Mouse (Mus musculus) limb, embryonic 10.5 days (tissue): ENCODE measurements at regions not wholly inside any gene's neighbourhood (a gene's known extent, or its start where the extent isn't known, plus 50 kb on each side); places are given as distances from the start of the nearest gene placed in this dataset.

Experiments
- DNase-seq: peaks from one replicate; pipeline ENCODE4 v3.0.0-alpha.2; 2017; ENCODE audit warnings: low spot score
- H3K27ac ChIP-seq: fragments of 300-500 bp; sonication (generic); 2 replicates; pipeline ENCODE4 v1.5.1; 2016; ENCODE audit warnings: mild to moderate bottlenecking
- H3K27me3 ChIP-seq: fragments of 300-500 bp; sonication (generic); 2 replicates; pipeline ENCODE4 v1.6.1; 2016; ENCODE audit warnings: low read depth, mild to moderate bottlenecking; ENCODE audit not compliant: poor library complexity, severe bottlenecking
- H3K36me3 ChIP-seq: fragments of 300-500 bp; sonication (generic); 2 replicates; pipeline ENCODE4 v1.6.1; 2016; ENCODE audit warnings: mild to moderate bottlenecking, moderate library complexity
- H3K4me1 ChIP-seq: fragments of 300-500 bp; sonication (generic); 2 replicates; pipeline ENCODE4 v1.6.1; 2016
- H3K4me3 ChIP-seq: fragments of 300-500 bp; sonication (generic); 2 replicates; pipeline ENCODE4 v1.5.1; 2016; ENCODE audit warnings: mild to moderate bottlenecking, moderate library complexity
- H3K9me3 ChIP-seq: fragments of 300-500 bp; sonication (generic); replicated peaks from 2 replicates; pipeline ENCODE4 v1.6.1; 2016; ENCODE audit warnings: mild to moderate bottlenecking
- WGBS: fragments of 180-500 bp; shearing (Covaris S2); methylation state at CpG from one replicate; pipeline ENCODE4 v1.1.7; 2016; 5-methylcytosine and 5-hydroxymethylcytosine counted together

DNA sequence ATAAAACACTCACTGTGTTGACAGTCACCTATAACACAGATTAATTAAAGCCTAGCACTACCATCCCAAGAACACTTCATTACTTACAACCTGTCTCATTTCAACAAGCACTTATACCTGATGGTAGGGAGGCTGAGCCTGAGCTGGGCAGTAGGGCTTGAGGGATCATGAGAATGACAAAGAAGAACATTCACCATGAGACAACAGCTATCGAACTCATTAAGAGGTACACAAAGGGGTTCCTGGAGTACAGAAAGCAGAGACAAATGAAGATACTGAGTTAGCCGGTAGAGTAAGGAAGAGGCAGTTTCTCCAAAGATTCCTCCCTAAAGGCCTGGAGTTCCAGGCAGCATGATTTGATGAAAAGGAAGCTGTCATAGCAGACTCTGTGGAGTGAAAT, 136.0 kb upstream of the Nampt start:
- WGBS: 94% methylated on average over 2 of the region's 2 CpGs
- H3K9me3 ChIP-seq: no peaks in the 10 kb centered on the region

DNA sequence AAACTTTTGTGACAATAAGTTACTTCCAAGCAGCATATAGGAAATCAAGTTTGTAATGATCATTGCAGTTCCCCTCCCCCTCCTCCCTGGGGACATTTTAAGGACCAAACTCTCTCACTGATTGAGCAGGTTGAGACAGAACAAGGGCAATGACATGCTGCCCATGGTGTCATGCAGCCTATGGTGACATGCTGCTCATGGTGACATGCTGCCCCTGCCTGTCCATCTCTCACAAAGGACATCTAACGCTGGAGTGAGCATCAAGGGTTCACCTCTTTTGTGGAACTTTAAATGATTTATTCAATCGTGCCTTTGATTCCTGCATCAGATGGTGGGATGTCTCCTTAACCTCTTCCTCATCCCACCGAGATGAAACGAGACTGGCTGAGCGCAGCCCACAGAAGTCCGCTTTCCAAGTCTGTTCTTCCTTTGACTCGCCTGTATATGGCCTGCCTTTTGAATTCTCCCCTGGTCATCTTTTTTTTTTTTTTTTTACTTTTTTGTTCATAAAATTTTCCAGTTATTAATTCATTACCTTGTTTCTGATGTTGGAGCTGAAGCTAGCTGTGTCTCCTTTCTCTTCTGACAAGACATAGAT, 133.5 kb upstream of the Nampt start:
- no peak overlapping the region for H3K4me3 ChIP-seq
- no peaks in the 10 kb centered on the region for H3K36me3 ChIP-seq
- no peak overlapping the region for H3K27ac ChIP-seq
- 92% methylated on average over 7 of the region's 7 CpGs for WGBS
- H3K4me1 ChIP-seq: no peaks in the 10 kb centered on the region
- no peaks in the 10 kb centered on the region for H3K9me3 ChIP-seq
- H3K27me3 ChIP-seq: no peaks in the 10 kb centered on the region
- no peak for DNase-seq

More for the DNA sequence above, 136.0 kb upstream of the Nampt start:
- no peaks in the 10 kb centered on the region for H3K36me3 ChIP-seq
- no peaks in the 10 kb centered on the region for H3K4me1 ChIP-seq
- no peak overlapping the region for H3K27ac ChIP-seq
- no peaks in the 10 kb centered on the region for H3K27me3 ChIP-seq
- no peak for DNase-seq
- H3K4me3 ChIP-seq: no peak overlapping the region

DNA sequence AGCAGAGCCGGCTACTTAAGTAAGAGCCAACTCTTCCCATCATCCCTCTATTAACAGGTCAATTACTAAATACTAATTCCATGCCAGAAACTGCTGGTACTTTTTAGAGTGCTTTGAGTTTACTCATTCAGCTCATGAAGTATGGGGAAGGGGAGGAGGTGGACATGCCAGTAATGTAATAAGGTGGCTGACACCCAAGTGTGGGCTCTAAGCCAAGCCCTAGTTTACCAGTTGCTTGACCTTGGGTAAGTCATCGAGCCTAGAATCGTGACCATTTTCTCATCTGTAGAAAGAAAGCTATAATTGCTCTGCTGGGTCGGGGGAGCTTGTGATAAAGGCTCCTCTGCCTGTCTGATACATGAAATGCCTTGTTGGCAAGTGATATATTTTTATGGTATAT, 130.0 kb upstream of the Nampt start:
- no peak overlapping the region for H3K27ac ChIP-seq
- H3K27me3 ChIP-seq: no peaks in the 10 kb centered on the region
- H3K9me3 ChIP-seq: no peaks in the 10 kb centered on the region
- no peaks in the 10 kb centered on the region for H3K4me1 ChIP-seq
- WGBS: 91% methylated on average over 4 of the region's 4 CpGs
- H3K4me3 ChIP-seq: no peak overlapping the region
- no peaks in the 10 kb centered on the region for H3K36me3 ChIP-seq
- no peak for DNase-seq

DNA sequence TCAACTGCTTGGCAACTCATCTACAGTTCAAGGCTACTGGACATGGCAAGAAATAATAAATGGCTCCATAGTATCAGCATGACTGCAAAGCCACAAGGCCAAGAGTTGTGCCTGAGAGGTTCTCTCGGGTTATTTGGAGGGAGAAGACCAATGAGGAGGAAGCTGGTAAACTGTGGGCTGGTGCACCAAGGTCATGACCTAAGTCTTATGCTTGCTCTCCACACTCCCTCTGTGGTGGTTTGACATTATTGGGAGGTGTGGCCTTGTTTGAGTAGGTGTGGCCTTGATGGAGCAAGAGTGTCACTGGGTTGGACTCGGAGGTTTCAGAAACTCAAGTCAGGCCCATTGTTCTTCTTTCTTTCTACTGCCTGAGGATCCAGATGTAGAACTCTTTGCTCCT, 129.2 kb upstream of the Nampt start:
- no peak overlapping the region for H3K4me3 ChIP-seq
- DNase-seq: no peak
- no peak overlapping the region for H3K27ac ChIP-seq
- WGBS: 89% methylated on average over 2 of the region's 2 CpGs
- H3K36me3 ChIP-seq: no peaks in the 10 kb centered on the region
- no peaks in the 10 kb centered on the region for H3K4me1 ChIP-seq
- H3K9me3 ChIP-seq: no peaks in the 10 kb centered on the region
- no peaks in the 10 kb centered on the region for H3K27me3 ChIP-seq

DNA sequence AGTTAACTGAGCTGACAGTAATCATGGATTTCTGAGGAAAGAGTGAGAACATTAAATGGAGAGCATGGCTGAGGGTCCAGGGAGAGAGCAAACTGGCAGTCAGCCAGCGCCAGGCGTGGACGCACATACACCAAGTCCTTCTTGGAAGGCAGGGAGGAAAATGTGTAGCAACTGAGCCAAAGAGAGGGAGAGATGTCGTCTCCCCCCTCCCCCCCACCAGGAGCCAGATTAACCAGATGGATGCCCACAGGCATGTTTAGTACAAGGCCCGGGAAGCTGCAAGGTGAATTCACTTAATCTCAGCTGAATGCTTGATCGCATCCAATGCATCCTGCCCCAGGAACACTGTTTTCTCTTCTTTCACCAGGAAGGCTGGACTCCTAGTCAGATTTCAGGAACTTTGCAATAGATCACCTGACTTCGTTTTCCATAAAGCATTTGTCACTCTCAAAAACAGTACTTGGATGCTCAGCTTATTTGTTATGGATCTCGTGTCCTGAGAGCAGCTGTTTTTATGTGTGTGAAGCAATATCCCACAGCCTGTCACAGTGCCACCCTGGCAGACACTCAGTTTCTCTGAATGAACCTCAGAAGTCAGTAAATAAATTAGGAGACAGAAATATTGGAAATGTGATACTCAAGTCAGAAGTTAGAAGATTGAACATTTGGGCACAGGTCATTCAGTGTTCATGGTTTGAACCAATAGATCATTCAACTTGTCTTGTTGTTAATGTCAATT, 127.1 kb upstream of the Nampt start:
- Histone ChIP-seq H3K4me3 (no peak overlapping the region), H3K27ac (no peak overlapping the region), H3K36me3 (no peaks in the 10 kb centered on the region), H3K9me3 (no peaks in the 10 kb centered on the region), H3K27me3 (no peaks in the 10 kb centered on the region), H3K4me1 (no peaks in the 10 kb centered on the region)
- 78% methylated on average over 8 of the region's 8 CpGs for WGBS
- DNase-seq: no peak

DNA sequence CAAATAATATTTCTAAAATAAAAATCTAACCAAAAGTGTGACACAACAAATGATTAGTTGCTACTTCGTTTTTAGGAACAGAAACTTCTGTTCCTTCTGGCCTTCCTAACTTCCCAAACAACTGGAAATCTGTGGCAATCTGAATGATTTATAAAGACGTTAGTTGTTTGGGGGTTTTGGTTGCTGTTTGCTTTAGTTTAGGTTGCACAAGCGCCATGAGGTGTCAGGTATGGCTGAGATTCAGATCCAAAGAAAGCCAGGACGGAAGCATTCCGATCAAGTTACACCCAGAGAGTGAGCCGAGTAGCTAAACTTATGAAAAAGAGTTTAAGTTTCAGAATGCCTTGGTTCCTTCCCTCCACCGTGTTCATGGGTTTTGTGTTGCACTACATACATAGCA, 126.4 kb upstream of the Nampt start:
- H3K4me3 ChIP-seq: no peak overlapping the region
- 89% methylated on average over 7 of the region's 7 CpGs for WGBS
- H3K4me1 ChIP-seq: no peaks in the 10 kb centered on the region
- H3K36me3 ChIP-seq: no peaks in the 10 kb centered on the region
- no peak for DNase-seq
- H3K27ac ChIP-seq: no peak overlapping the region
- H3K27me3 ChIP-seq: no peaks in the 10 kb centered on the region
- no peaks in the 10 kb centered on the region for H3K9me3 ChIP-seq

DNA sequence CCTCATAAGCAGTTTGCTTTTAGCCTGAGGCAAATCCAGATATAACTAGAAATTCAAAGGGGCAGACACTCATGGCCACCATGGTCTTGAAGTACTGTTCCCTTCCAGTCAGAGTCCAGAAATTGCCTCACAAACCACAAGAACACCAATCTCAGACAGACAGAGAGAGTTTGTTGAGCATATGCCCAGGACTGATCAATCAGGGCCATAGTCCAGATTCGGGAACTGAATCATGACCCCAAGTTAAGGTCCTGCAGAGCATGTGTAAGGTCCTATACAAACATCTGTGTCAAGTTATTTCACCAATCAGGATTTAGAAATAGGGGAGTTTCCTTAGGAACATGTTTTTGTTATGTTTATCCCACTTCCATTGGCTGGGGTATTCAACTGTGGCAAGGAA, 125.7 kb upstream of the Nampt start:
- no peak for DNase-seq
- no peaks in the 10 kb centered on the region for H3K36me3 ChIP-seq
- no peaks in the 10 kb centered on the region for H3K27me3 ChIP-seq
- H3K4me1 ChIP-seq: no peaks in the 10 kb centered on the region
- no peak overlapping the region for H3K27ac ChIP-seq
- H3K4me3 ChIP-seq: no peak overlapping the region
- H3K9me3 ChIP-seq: no peaks in the 10 kb centered on the region
- WGBS: 80% methylated on average over 1 of the region's 1 CpGs

DNA sequence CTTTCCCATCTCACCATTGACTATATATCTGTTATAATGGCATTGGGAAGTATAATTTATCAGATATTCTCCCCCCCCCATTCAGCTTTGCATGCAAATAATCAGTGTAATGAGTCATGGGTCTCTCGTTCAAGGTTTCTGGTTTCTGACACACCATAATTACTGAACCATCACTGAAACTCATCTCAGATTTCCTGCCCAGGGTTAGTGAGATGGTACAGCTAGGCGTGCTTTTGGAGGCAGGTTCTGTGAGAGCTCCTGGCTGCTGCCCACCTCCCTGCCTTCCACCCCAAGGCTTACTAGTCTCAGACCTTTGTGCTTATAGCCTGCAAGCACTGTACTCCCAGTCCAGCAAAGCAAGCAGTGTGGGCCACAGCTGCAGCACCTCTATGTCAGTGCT, 122.5 kb upstream of the Nampt start:
- Histone ChIP-seq H3K9me3 (no peaks in the 10 kb centered on the region), H3K27ac (no peak overlapping the region), H3K27me3 (no peaks in the 10 kb centered on the region), H3K4me3 (no peak overlapping the region), H3K36me3 (no peaks in the 10 kb centered on the region), H3K4me1 (no peaks in the 10 kb centered on the region)
- DNase-seq: no peak
- 84% methylated on average over 2 of the region's 2 CpGs for WGBS

DNA sequence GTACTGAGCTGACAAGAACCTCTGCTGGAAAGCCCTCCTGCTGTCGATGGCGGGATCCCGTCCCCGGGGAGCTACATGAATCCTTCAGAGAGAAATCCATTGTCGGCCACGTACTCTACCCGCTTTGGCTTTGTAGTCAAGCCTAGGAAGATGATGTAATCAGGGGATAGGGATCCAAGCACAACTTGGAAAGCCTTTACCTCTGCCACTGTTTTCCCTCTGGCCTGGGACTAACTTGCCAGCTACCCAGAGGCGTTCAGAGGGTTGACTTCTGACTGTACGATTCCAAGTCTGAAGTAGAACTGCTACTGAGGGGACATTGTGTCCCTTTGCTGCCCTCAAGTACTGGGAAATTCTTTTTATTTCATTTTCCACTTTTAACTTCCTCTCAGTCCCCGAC, 110.2 kb upstream of the Nampt start:
- 94% methylated on average over 10 of the region's 10 CpGs for WGBS
- no peak overlapping the region for H3K4me3 ChIP-seq
- H3K27ac ChIP-seq: no peak overlapping the region
- H3K36me3 ChIP-seq: no peaks in the 10 kb centered on the region
- no peaks in the 10 kb centered on the region for H3K4me1 ChIP-seq
- no peaks in the 10 kb centered on the region for H3K27me3 ChIP-seq
- H3K9me3 ChIP-seq: no peaks in the 10 kb centered on the region
- DNase-seq: no peak

DNA sequence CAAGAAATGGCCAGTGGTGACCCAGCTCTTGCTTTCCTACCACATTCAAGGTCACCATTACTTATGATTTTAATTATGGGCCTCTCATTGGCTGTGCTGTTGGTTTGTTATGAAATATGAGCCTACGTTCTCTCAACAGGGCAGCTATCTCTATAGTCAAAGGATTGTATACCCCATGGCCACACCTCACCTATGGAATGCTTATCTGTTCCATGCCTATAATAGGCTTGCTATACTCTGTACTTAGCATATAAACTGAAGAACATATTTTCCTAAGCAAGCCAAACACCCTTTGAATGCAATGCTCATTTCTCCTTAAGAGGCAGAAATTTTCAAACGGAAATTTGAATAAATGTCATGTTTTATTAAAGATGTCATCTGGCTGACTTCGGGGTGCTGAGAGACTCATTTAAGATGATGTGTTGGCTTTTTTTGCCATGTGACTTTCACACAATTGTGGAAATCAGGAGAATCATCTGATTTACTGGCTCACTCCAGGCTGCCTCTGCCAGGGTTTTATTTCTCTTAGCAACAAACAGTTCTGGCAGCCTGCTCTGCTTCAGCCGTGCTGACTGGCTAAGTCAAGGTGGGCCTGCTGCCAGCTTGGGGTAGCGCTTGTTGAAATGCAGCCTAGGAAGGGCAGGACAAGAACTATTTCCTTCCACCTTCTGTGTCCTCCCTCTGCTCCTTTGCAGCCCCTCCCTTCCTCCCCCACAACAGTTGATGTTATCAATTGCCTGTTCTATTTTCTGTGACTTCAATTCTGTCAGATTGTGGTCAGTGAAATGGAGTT, 102.0 kb upstream of the Nampt start:
- H3K27me3 ChIP-seq: no peaks in the 10 kb centered on the region
- H3K4me3 ChIP-seq: no peak overlapping the region
- no peak for DNase-seq
- no peaks in the 10 kb centered on the region for H3K9me3 ChIP-seq
- 78% methylated on average over 5 of the region's 5 CpGs for WGBS
- H3K27ac ChIP-seq: no peak overlapping the region
- H3K36me3 ChIP-seq: no peaks in the 10 kb centered on the region
- no peaks in the 10 kb centered on the region for H3K4me1 ChIP-seq

DNA sequence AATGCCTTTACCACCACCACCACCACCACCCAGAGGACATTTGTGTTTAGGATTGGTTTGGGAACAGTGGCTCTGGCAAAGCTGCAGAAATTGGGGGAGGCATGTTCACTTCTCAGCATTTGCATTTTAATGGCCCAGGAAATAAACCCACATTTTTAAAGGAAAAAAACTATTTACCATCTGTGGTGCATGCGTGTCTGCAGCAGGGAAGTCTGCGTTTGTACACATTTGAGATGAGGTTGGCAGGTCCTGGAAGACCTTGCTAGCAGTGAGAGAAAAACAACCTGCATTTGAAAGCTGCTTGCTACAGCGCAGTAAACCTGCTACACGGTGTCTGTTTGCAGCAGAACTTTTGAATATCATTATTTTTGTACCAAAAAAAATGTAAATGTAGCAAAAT, 100.1 kb upstream of the Nampt start:
- no peak overlapping the region for H3K4me3 ChIP-seq
- no peaks in the 10 kb centered on the region for H3K27me3 ChIP-seq
- H3K36me3 ChIP-seq: no peaks in the 10 kb centered on the region
- DNase-seq: no peak
- no peaks in the 10 kb centered on the region for H3K4me1 ChIP-seq
- no peaks in the 10 kb centered on the region for H3K9me3 ChIP-seq
- H3K27ac ChIP-seq: no peak overlapping the region
- WGBS: 90% methylated on average over 4 of the region's 4 CpGs

DNA sequence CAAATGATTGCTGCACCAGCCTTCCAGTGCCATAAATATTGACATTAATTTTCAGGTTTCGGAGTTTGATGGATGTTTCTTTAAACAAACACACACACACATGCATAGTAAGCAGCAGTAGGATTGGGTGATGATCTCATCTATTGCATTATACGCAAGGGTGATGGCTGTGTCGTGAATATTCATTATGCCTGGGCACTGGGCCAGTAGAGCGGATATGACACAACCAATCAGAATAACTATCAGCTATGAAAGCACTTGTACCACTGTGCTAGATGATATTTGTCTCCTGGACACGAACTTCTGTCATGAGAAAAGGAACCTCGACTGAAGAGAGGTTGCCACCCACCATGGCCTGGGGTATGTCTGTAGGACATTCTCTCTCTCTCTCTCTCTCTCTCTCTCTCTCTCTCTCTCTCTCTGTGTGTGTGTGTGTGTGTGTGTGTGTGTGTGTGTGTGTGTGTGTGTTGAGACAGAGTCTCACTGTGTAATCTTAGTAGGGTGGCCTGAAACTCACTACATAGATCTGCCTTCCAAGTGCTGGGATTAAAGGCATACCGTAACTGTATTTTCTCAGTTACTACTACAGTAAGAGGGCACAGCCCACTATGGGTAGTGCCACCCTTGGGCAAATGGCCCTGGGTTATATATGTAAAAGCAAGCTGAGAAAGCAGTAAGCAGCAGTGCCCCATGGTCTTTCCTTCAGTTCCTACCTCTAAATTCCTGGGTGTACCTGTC, 94.7 kb upstream of the Nampt start:
- Histone ChIP-seq H3K27ac (no peak overlapping the region), H3K9me3 (no peaks in the 10 kb centered on the region), H3K27me3 (no peaks in the 10 kb centered on the region), H3K4me1 (no peaks in the 10 kb centered on the region), H3K4me3 (no peak overlapping the region), H3K36me3 (no peaks in the 10 kb centered on the region)
- no peak for DNase-seq
- WGBS: 89% methylated on average over 7 of the region's 7 CpGs

DNA sequence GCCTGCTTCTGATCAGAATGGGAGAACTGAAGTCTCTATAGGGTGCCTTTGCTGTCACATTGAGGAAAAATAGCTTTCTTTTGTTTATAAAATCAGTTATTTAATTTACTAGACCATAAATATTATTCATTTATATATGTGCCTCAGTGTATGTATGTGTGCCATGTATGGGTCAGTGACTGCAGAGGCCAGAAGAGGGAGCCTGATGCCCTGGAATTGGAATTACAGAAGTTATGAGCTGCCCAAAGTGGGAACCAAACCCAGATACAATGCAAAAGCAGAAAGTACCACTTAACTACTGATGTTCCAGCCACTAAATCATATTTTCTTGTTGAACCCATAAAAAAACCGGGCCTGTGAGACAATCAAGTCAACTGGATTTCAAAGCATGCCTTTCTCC, 91.8 kb upstream of the Nampt start:
- H3K4me3 ChIP-seq: no peak overlapping the region
- 62% methylated on average over 1 of the region's 1 CpGs for WGBS
- H3K36me3 ChIP-seq: no peaks in the 10 kb centered on the region
- DNase-seq: no peak
- H3K27me3 ChIP-seq: no peaks in the 10 kb centered on the region
- no peak overlapping the region for H3K27ac ChIP-seq
- H3K9me3 ChIP-seq: no peaks in the 10 kb centered on the region
- H3K4me1 ChIP-seq: no peaks in the 10 kb centered on the region
